Mouse (Mus musculus): ENCODE measurements around the gene Slc9a1.

GRCm38 (mm10) chr4:133408006-133408405, 38.5 kb downstream of the Slc9a1 start:
- TF ChIP-seq CTCF (IDR thresholded peaks at IDR 0.05; ENCODE audit: low read depth) (no peak), EP300 (IDR thresholded peaks at IDR 0.05; ENCODE audit: low read depth) (no peak)
